Mouse (Mus musculus) subcutaneous adipose tissue, adult 2 months (tissue): Measurements from ENCODE around the gene Pfkfb4. TPM values are rescaled to one million over a fixed set of nuclear protein-coding genes. Genes with fewer than 3 reads are reported as not detected.

Experiments
- polyA plus RNA-seq: library from polyadenylated mRNA; depleted of rRNA; stranded (reverse); fragments of >200 nt; gene quantifications from 2 replicates; pipeline ENCODE4 v1.2.3, GENCODE M21; 2012; ENCODE audit warnings: low replicate concordance; rRNA removed

Gene Pfkfb4
- 27.1 and 36.5 TPM in 2 replicates for polyA plus RNA-seq

GRCm38 (mm10) chr9:108991428-108992084, at the start of gene Pfkfb4:
Pfkfb4 (plus strand) TSS chr9:108991778.

GRCm38 (mm10) chr9:108953081-108953636, 38.4 kb upstream of the Pfkfb4 start, which contains the start of gene Col7a1:
Col7a1 (plus strand) TSS chr9:108953586.

GRCm38 (mm10) chr9:108985710-108986109, 5.9 kb upstream of the Pfkfb4 start, which contains the start of gene Ucn2:
Ucn2 (plus strand) TSS chr9:108986010.

GRCm38 (mm10) chr9:109038086-109038895, 46.7 kb downstream of the Pfkfb4 start, which contains the start of gene Shisa5:
Shisa5 (plus strand) TSS chr9:109038565.

GRCm38 (mm10) chr9:109059136-109059903, 67.7 kb downstream of the Pfkfb4 start, which contains the start of gene Trex1:
Trex1 (minus strand) TSS chr9:109059734.

GRCm38 (mm10) chr9:109073661-109074573, 82.3 kb downstream of the Pfkfb4 start, which contains the start of gene Atrip:
Atrip (minus strand) TSS chr9:109074124.

Other genes with a start within 250 kb of the Pfkfb4 start
- 53.3 and 84.8 TPM in 2 replicates for gene Ip6k2, start 208.0 kb upstream of the Pfkfb4 start, polyA plus RNA-seq
- 25.4 and 31.7 TPM in 2 replicates for gene Nckipsd, start 183.4 kb upstream of the Pfkfb4 start, polyA plus RNA-seq
- gene Celsr3, start 165.5 kb upstream of the Pfkfb4 start, polyA plus RNA-seq = 1.4 and 1.5 TPM in 2 replicates
- gene Slc26a6, start 138.5 kb upstream of the Pfkfb4 start, polyA plus RNA-seq = 26.4 and 31.9 TPM in 2 replicates
- 0.13 and 0.49 TPM in 2 replicates for gene Tmem89, start 77.2 kb upstream of the Pfkfb4 start, polyA plus RNA-seq
- gene Uqcrc1, start 55.1 kb upstream of the Pfkfb4 start, polyA plus RNA-seq = 604 and 794 TPM in 2 replicates
- 1.3 and 60.7 TPM in 2 replicates for gene Col7a1, start 38.2 kb upstream of the Pfkfb4 start, polyA plus RNA-seq
- gene Ucn2, start 5.8 kb upstream of the Pfkfb4 start, polyA plus RNA-seq = 0.13 and 5.4 TPM in 2 replicates
- gene Shisa5, start 46.8 kb downstream of the Pfkfb4 start, polyA plus RNA-seq = 391 TPM in 2 replicates
- gene Trex1, start 68.0 kb downstream of the Pfkfb4 start, polyA plus RNA-seq = 72.5 and 97.1 TPM in 2 replicates
- gene Atrip, start 82.3 kb downstream of the Pfkfb4 start, polyA plus RNA-seq = 21.4 and 33.6 TPM in 2 replicates
- 6.7 and 7.9 TPM in 2 replicates for gene Ccdc51, start 90.7 kb downstream of the Pfkfb4 start, polyA plus RNA-seq
- 30.9 and 35.7 TPM in 2 replicates for gene Tma7, start 90.8 kb downstream of the Pfkfb4 start, polyA plus RNA-seq
- 5.2 and 25.0 TPM in 2 replicates for gene Plxnb1, start 103.6 kb downstream of the Pfkfb4 start, polyA plus RNA-seq
- not detected in 2 replicates for gene Fbxw21, start 170.3 kb downstream of the Pfkfb4 start, polyA plus RNA-seq
- gene Fbxw13, start 204.2 kb downstream of the Pfkfb4 start, polyA plus RNA-seq = not detected in 2 replicates
- gene Fbxw20, start 243.0 kb downstream of the Pfkfb4 start, polyA plus RNA-seq = not detected in 2 replicates